Mouse (Mus musculus) layer of hippocampus, adult 9-10 months (tissue): ENCODE measurements around the gene Gm9918.
A peak's percentile ranks its signal among the peaks of the same experiment; 100 is the strongest.

Experiments used
- DNase-seq: peaks from one replicate; pipeline ENCODE4 v3.0.0; 2022; ENCODE audit warnings: low spot score

Gene Gm9918

GRCm38 (mm10) chr15:102279092-102279782 lies 8.9 kb downstream of the Gm9918 start, which contains the start of gene Mfsd5:
TSS of gene Mfsd5 (plus strand) at chr15:102279454.
- DNase-seq: peak; percentile 56

DNA sequence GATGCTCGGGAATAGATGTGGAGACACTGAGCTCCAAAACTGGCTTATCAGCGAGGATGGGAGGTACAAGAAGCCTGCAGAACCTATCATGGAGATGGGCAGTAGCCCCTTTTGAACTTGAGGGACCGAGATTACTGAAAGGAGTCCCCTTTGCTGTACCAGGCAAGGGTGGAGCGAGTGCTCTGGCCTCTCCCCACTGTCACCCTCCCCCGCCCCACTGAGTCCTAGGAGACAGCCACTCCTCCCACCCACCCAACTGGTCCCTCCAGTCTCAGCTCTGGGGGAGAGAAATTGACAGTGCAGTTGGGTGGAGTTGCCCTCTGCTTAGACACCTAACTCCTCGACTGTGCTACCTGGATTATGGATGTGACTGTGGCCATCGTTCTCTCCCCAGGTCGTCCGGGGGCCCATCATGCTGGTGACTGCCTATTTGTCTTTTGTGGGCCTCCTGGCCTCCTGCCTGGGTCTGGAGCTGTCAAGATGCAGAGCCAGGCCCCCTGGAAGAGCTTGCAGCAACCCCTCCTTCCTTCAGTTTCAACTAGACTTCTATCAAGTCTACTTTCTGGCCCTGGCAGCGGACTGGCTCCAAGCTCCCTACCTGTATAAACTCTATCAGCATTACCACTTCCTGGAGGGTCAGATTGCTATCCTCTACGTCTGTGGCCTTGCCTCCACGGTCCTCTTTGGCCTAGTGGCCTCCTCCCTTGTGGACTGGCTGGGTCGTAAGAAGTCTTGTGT lies 9.6 kb downstream of the Gm9918 start:
- no peak for DNase-seq

DNA sequence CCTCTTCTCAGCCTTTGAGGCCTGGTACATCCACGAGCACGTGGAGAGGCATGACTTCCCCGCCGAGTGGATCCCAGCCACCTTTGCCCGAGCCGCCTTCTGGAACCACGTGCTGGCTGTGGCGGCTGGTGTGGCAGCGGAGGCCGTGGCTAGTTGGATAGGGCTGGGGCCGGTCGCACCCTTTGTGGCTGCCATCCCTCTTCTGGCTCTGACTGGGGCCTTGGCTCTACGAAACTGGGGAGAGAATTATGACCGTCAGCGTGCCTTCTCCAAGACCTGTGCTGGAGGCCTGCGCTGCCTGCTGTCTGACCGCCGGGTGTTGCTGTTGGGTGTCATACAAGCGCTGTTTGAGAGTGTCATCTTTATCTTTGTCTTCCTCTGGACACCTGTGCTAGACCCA lies 10.3 kb downstream of the Gm9918 start:
- DNase-seq: no peak

DNA sequence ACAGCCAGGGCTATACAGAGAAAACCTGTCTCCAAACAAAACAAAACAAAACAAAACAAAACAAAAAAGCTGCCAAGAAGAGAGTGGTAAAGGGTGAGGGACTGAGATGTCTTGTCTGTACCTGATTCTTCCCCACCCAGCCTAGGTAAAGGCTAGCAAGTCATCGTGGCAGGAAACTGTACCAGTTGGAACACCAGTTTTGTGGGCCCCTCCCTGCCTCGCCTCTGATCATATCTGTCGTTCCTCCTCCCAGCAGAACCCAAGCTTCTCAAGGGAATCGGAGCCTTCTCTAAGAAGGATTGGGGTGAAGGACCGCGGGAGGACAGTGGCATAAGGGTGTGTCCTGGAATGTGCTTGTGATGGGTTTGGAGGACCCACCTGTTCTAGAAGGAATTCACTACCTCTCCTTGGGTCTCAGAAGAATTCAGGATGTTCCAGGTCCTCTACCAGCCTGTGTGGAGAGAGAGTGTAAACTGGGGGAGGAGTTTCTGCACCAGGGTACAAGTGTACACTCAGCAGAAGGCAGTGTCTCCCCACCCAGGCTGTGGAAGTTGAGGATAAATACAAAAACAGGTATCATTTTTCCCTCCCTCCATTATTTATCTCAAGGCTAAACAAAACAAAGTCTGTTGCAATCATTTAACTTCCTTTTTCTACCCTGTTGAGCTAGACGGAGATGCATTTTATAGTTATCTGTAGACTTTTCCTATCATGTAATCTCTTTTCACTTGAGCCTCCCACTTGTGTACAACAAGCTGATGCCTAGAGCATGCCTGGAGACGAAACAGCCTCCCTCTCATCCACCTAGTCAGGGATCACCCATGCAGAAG lies 12.3 kb downstream of the Gm9918 start:
- no peak for DNase-seq

- DNase-seq: no peak
Measured at GRCm38 (mm10) chr15:102283648-102284047, 13.3 kb downstream of the Gm9918 start.

DNA sequence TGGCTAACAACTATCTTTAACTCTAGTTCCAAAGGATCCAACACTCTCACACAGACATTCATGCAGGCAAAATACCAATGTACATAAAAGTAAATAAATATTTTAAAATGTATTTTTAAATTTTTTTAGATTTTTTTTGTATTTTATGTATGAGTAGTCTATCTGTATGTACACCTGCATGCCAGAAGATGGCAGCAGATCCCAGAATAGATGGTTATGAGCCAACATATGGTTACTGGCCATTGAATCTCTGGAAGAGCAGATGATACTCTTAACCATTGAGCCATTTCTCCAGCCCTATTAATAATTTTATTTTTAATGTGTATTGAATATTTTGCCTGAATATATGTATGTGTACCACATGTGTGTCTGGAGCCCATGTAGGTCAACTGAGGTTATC lies 17.0 kb downstream of the Gm9918 start:
- DNase-seq: no peak

DNA sequence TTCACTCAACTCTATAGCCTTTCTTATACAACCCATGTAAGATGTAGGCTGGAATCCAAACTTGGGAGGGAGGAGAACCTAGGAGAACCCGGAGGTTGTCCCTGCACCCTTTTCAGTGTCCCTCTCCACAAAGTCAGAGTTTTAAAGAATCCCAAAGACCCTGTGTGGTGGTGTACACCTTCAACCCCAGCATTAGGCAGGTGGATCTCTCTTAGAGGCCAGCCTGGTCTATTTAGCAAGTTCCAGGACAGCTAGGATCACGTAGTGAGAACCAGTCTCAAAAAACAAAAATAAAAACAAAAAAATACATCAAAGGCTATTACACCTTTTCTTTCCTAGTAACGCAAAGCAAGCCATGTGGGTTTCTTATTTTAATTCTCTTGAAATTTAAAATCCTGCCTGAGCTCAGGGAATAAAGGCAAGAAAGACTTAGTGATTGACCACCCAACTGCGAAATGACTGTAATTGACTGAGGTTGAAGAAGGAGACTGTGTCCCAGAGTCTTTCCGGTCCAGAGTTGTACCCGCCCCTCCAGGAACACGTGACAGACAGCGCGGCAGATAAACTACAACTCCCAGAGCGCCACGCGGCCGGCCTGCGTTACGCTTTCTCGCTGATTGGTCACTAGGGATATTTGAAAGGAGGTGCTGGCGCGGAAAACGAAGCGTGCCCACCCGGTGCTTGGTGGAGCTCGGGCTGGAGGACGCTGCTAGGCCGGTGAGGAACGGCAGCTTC lies 25.4 kb downstream of the Gm9918 start, which contains the start of gene Espl1:
Espl1 (plus strand) TSS at position 634 of the 735 bp plus-strand sequence.
- peak; percentile 78 for DNase-seq

- DNase-seq: no peak
Measured at GRCm38 (mm10) chr15:102296368-102297006, 26.1 kb downstream of the Gm9918 start.

DNA sequence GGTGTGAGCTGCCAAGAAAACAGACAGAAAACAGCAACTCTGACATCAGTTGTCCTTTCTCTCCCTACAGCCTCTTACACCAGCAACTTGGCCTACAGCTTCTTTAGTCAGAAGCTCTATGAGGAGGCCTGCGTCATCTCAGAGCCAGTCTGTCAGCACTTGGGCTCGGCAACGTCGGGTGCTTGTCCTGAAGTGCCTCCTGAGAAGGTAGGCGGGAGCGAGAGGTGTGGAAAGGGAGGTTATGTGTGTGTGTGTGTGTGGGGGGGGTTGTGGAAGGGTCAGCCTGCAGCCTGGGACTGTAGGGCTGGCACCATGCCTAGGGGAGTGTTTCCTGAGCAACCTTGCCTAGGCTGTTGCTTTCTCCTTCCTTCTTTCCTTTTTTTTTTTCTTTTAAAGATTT lies 32.2 kb downstream of the Gm9918 start:
- DNase-seq: no peak

DNA sequence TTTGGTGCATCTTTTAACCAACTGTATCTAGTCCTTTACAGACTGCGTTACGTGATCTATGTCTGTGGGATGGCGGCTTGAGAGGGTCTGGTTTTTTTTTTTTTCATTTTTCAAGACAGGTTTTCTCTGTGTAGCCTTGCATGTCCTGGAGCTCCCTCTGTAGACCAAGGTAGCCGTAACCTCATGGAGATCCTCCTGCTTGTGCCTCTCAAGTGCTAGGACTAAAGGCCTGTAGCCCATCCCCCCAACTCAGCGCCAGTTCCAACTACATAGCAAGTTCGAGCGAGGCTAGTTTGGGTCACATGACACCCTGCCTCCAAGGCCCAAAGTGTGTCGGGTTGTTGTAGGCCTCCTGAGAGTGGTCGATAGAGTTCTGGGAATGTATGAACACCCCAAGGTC lies 38.4 kb downstream of the Gm9918 start:
- DNase-seq: no peak

GRCm38 (mm10) chr15:102310074-102310845 lies 39.9 kb downstream of the Gm9918 start:
- DNase-seq: no peak

DNA sequence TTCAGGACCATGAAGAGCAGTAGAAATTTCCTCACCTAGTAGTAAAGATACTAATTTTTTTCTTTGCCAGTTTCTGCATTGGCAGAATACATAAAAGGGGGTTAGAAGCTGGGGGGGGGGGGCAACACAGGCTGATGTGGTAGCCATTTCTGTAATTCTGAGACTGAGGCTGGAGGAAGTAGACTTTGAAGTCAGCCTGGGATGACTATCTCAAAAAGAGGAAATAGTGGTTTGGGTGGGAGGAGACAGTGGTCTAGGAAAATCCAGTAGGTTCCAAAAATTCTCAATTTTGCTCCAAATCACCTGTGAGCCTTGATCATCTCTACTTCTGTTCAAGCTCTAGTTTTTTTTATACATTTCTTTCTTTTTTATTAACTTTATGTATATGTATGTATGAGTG lies 41.1 kb downstream of the Gm9918 start:
- DNase-seq: no peak

- no peak for DNase-seq
Measured at GRCm38 (mm10) chr15:102315292-102315691, 44.9 kb downstream of the Gm9918 start.

DNA sequence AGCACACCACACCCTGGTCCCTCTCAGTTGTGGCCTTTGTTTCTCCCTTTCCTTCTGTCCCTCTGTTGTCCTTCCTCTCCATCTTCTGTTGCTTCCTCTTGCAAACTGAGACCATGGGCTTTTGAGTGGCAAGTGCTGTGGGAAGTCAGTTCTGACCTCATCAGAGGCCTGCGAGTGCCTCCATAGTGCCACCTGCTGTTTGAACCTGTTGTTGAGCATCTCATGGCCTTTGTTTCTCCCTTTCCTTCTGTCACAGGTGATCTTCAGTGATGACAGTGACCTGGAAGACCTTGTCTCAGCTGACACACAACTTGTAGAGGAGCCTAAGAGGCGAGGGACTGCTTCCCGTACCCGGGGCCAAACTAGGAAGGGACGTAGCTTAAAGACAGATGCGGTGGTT lies 45.9 kb downstream of the Gm9918 start:
- DNase-seq: peak; percentile 70
